ENCODE assay signal across 12 mouse cellular contexts in the genomic region with DNA sequence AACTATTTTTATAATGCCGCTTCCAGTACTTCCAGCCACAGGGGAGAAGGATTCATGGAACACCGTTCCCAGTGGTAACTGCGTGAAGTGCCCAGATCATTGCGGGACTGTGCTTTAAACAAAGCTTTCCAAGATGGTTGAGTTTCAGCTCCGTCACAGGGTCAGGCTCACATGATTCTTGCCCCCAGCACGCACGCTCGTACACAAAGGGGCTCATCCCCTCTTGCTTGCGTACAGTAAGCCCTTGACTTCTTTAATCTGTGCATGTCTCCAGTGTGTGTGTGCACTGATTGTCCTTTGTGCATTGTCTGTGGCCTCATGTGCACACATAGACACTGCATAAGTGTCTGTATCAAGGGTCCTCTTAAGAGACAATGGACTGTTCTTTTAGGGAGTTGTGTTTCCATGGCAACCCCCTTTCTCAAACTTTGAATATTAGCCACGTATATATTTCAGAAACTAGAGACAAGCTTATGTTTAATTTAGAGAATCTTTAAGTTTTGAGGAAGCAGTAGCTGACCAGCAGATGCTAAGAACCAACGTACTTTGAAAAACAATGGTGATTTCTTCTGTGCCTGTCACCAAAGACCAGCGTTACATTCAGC.
DNase-seq lines count a peak whose midpoint lies in the region; ATAC-seq and TF ChIP-seq lines count a peak whose summit lies in the region.
"Had no signal": no experiment of that assay in that cellular context is flagged by ENCODE, and none has a peak within 500 bp of the region (broad histone marks: within the 10 kb centered on the region; RNA-seq: fewer than 3 reads in every experiment).

No protein-coding gene starts in this region.

- DNase-seq in heart, postnatal 0 days (ENCODE audit: low spot score): no peak
- no peak for DNase-seq in heart, postnatal 25 days (ENCODE audit: low spot score)
- no peak for DNase-seq in embryonic facial prominence, embryonic 10.5 days (ENCODE audit: low spot score)
- no peak for DNase-seq in layer of hippocampus, adult 18-20 months (ENCODE audit: low spot score in 2 of 2)
- no peak for DNase-seq in thymus, adult 2 months
- DNase-seq in right cerebral cortex, adult 2 months (ENCODE audit: low spot score in 2 of 2): no peak
- DNase-seq: adrenal gland, postnatal 14 days; kidney, adult 18-20 months; liver, embryonic 13.5 days; thymus, postnatal 4 days had no signal

- WGBS in heart, postnatal 0 days: 65% methylated on average over 12 of the region's 12 CpGs
- WGBS in embryonic facial prominence, embryonic 10.5 days: 61% methylated on average over 12 of the region's 12 CpGs
- 39% methylated on average over 12 of the region's 12 CpGs for WGBS in midbrain, embryonic 13.5 days
- WGBS in thymus, adult 2 months: 86% methylated on average over 12 of the region's 12 CpGs

- no peak overlapping the region for H3K4me2 ChIP-seq in heart, postnatal 0 days (ENCODE audit: low read depth, low read length)
- H3K4me2 ChIP-seq in midbrain, embryonic 13.5 days (replicated peaks): peak overlapping the region; percentile 44
- H3K4me2 ChIP-seq: liver, embryonic 13.5 days had no signal

- no peaks in the 10 kb centered on the region for H3K9me3 ChIP-seq in heart, postnatal 0 days (replicated peaks; ENCODE audit: control insufficient read depth, low read length)
- H3K9me3 ChIP-seq in embryonic facial prominence, embryonic 10.5 days: no peaks in the 10 kb centered on the region
- no peaks in the 10 kb centered on the region for H3K9me3 ChIP-seq in midbrain, embryonic 13.5 days
- H3K9me3 ChIP-seq: liver, embryonic 13.5 days had no signal

- H3K4me3 ChIP-seq in heart, postnatal 0 days (ENCODE audit: low read depth, low read length): no peak overlapping the region
- no peak overlapping the region for H3K4me3 ChIP-seq in embryonic facial prominence, embryonic 10.5 days
- no peak overlapping the region for H3K4me3 ChIP-seq in midbrain, embryonic 13.5 days (replicated peaks)
- no peak overlapping the region for H3K4me3 ChIP-seq in thymus, adult 2 months (ENCODE audit: control insufficient read depth, insufficient read depth, low read length)
- H3K4me3 ChIP-seq: liver, embryonic 13.5 days had no signal

- H3K27ac ChIP-seq in heart, postnatal 0 days (ENCODE audit: low read depth): peak overlapping the region; percentile 79
- peak overlapping the region; percentile 72 for H3K27ac ChIP-seq in embryonic facial prominence, embryonic 10.5 days (replicated peaks)
- peak overlapping the region; percentile 87 for H3K27ac ChIP-seq in midbrain, embryonic 13.5 days
- no peak overlapping the region for H3K27ac ChIP-seq in thymus, adult 2 months (ENCODE audit: control insufficient read depth, insufficient read depth, low read length)
- H3K27ac ChIP-seq: liver, embryonic 13.5 days had no signal

- peaks cover 18% of the 10 kb centered on the region for H3K4me1 ChIP-seq in heart, postnatal 0 days (ENCODE audit: control insufficient read depth, insufficient read depth)
- peaks cover 64% of the 10 kb centered on the region for H3K4me1 ChIP-seq in embryonic facial prominence, embryonic 10.5 days
- peaks cover 55% of the 10 kb centered on the region for H3K4me1 ChIP-seq in midbrain, embryonic 13.5 days (replicated peaks)
- peaks cover 9% of the 10 kb centered on the region for H3K4me1 ChIP-seq in thymus, adult 2 months (replicated peaks; ENCODE audit: control insufficient read depth, insufficient read depth, low read length)

- intact Hi-C loops in heart, postnatal 25 days (cut with DNase I): no loop called here

- no peak for TF ChIP-seq EP300 in heart, postnatal 0 days (IDR thresholded peaks at IDR 0.05; ENCODE audit: low read depth)

- no peak for TF ChIP-seq CTCF in heart, postnatal 0 days (IDR thresholded peaks at IDR 0.05; ENCODE audit: low read depth)
- TF ChIP-seq CTCF in thymus, adult 2 months (IDR thresholded peaks at IDR 0.05; ENCODE audit: borderline replicate concordance, control insufficient read depth, extremely low read depth, insufficient read depth, low read length, poor library complexity): no peak

- TF ChIP-seq POLR2A in thymus, adult 2 months (IDR thresholded peaks at IDR 0.05; ENCODE audit: control insufficient read depth, extremely low read depth, insufficient read depth, low read length, poor library complexity): no peak

- H3K9ac ChIP-seq in heart, postnatal 0 days (replicated peaks; ENCODE audit: low read depth, low read length): no peak overlapping the region
- H3K9ac ChIP-seq in midbrain, embryonic 13.5 days (replicated peaks): 0 out of 2 replicates have a peak overlapping the region, but pooled peaks have one; percentile 21
- H3K9ac ChIP-seq: liver, embryonic 13.5 days had no signal

- no peak for ATAC-seq in heart, postnatal 0 days (ENCODE audit: insufficient read depth, low read depth)
- ATAC-seq in granulocyte monocyte progenitor cell, adult 5-6 weeks (replicated peaks; ENCODE audit: poor library complexity, severe bottlenecking): peak; percentile 32
- peak; percentile 59 for ATAC-seq in midbrain, embryonic 13.5 days

- no peaks in the 10 kb centered on the region for H3K27me3 ChIP-seq in heart, postnatal 0 days (ENCODE audit: control insufficient read depth, insufficient read depth, low read length)
- no peaks in the 10 kb centered on the region for H3K27me3 ChIP-seq in embryonic facial prominence, embryonic 10.5 days (replicated peaks; ENCODE audit: low read depth, poor library complexity, severe bottlenecking)
- no peaks in the 10 kb centered on the region for H3K27me3 ChIP-seq in midbrain, embryonic 13.5 days
- no peaks in the 10 kb centered on the region for H3K27me3 ChIP-seq in thymus, adult 2 months (ENCODE audit: control insufficient read depth, insufficient read depth, low read length)
- H3K27me3 ChIP-seq: liver, embryonic 13.5 days had no signal

- H3K36me3 ChIP-seq in heart, postnatal 0 days (replicated peaks; ENCODE audit: control insufficient read depth, insufficient read depth, low read length): no peaks in the 10 kb centered on the region
- no peaks in the 10 kb centered on the region for H3K36me3 ChIP-seq in embryonic facial prominence, embryonic 10.5 days (replicated peaks)
- H3K36me3 ChIP-seq in midbrain, embryonic 13.5 days: no peaks in the 10 kb centered on the region
- H3K36me3 ChIP-seq in thymus, adult 2 months (ENCODE audit: control insufficient read depth, insufficient read depth, low read length): no peaks in the 10 kb centered on the region
- H3K36me3 ChIP-seq: liver, embryonic 13.5 days had no signal
